Mouse (Mus musculus) kidney, adult 2 months (tissue): ENCODE data around the gene BC025446.

Source experiments
- CTCF ChIP-seq: fragments of 200-500 bp; conservative IDR thresholded peaks from 2 replicates; pipeline ENCODE4 v1.5.1; 2011; ENCODE audit warnings: low read depth, mild to moderate bottlenecking, control low read depth, low read length, moderate library complexity, mixed read lengths; ENCODE audit not compliant: insufficient read depth, insufficient read length
- POLR2A ChIP-seq: fragments of 200-500 bp; IDR thresholded peaks from one replicate; pipeline ENCODE4 v1.6.1; 2011; ENCODE audit warnings: low read depth, low read length, control low read depth

- TF ChIP-seq POLR2A (no peak), CTCF (no peak)
Observed at GRCm38 (mm10) chr15:75268121-75268520, 51.9 kb downstream of the BC025446 start, which contains the start of gene Ly6f.
